Mouse (Mus musculus) liver, adult 2 months (tissue): ENCODE results near the gene Dctd. TPM values are rescaled to one million over a fixed set of nuclear protein-coding genes. Genes with fewer than 3 reads are reported as not detected.
"Not testable (repeated sequence)": the region's sequence is repeated elsewhere in the genome, so short reads cannot be mapped to it uniquely, and the experiment has no call there.

Experiments
- DNase-seq: peaks from one replicate; pipeline ENCODE4 v3.0.0-alpha.2; 2011; ENCODE audit warnings: low read depth, low spot score; ENCODE audit errors: extremely low read depth
- H3K27ac ChIP-seq: fragments of 200-500 bp; replicated peaks from 2 replicates; pipeline ENCODE4 v1.5.1; 2012; ENCODE audit warnings: low read depth, mild to moderate bottlenecking, control low read depth, inconsistent platforms, low read length; ENCODE audit not compliant: insufficient read depth
- H3K27me3 ChIP-seq: fragments of 200-500 bp; 2 replicates; pipeline ENCODE4 v1.6.1; 2012; ENCODE audit warnings: mild to moderate bottlenecking, moderate library complexity, low read length, inconsistent platforms; ENCODE audit not compliant: control insufficient read depth, insufficient read depth
- H3K36me3 ChIP-seq: fragments of 200-500 bp; 2 replicates; pipeline ENCODE4 v1.6.1; 2012; ENCODE audit warnings: low read length, inconsistent platforms; ENCODE audit not compliant: control insufficient read depth, insufficient read depth
- H3K4me1 ChIP-seq: fragments of 200-500 bp; 2 replicates; pipeline ENCODE4 v1.6.1; 2011; ENCODE audit warnings: low read length; ENCODE audit not compliant: control insufficient read depth, insufficient read depth
- H3K4me3 ChIP-seq: fragments of 200-500 bp; 2 replicates; pipeline ENCODE4 v1.5.1; 2011; ENCODE audit warnings: low read depth, mild to moderate bottlenecking, control low read depth, low read length, moderate library complexity; ENCODE audit not compliant: insufficient read depth
- H3K79me2 ChIP-seq: fragments of 200-500 bp; 2 replicates; pipeline ENCODE4 v1.6.1; 2012; ENCODE audit warnings: inconsistent platforms, mild to moderate bottlenecking, low read length, moderate library complexity; ENCODE audit not compliant: control insufficient read depth, insufficient read depth
- H3K9ac ChIP-seq: fragments of 200-500 bp; 2 replicates; pipeline ENCODE4 v1.6.1; 2012; ENCODE audit warnings: low read depth, mild to moderate bottlenecking, control low read depth, inconsistent platforms, low read length
- CTCF ChIP-seq: fragments of 200-500 bp; IDR thresholded peaks from 2 replicates; pipeline ENCODE4 v1.5.1; 2011; ENCODE audit warnings: low read depth, low read length, control low read depth
- POLR2A ChIP-seq: fragments of 200-500 bp; IDR thresholded peaks from 2 replicates; pipeline ENCODE4 v1.6.1; 2011; ENCODE audit warnings: low read length, control low read depth; ENCODE audit not compliant: insufficient read depth; ENCODE audit errors: extremely low read depth
- WGBS: fragments of 180-500 bp; shearing (Covaris S2); methylation state at CpG from one replicate; pipeline ENCODE4 v1.1.7; 2018; 5-methylcytosine and 5-hydroxymethylcytosine counted together
- polyA plus RNA-seq: library from polyadenylated mRNA; depleted of rRNA; stranded (reverse); fragments of >200 nt; gene quantifications from 2 replicates; pipeline ENCODE4 v1.2.3, GENCODE M21; 2012
- total RNA-seq: library from RNA; depleted of rRNA; stranded (reverse); fragments of >200 nt; gene quantifications from 2 replicates; pipeline ENCODE4 v1.2.3, GENCODE M21; 2014

Dctd gene
- total and polyA plus RNA-seq, 2 experiments: 0.09 to 0.35 TPM

- Histone ChIP-seq H3K27me3 (no peaks in the 10 kb centered on the region), H3K27ac (no peak overlapping the region), H3K9ac (no peak overlapping the region), H3K79me2 (no peaks in the 10 kb centered on the region), H3K36me3 (no peaks in the 10 kb centered on the region), H3K4me3 (no peak overlapping the region), H3K4me1 (no peaks in the 10 kb centered on the region)
- 86% methylated on average over 1 of the region's 1 CpGs for WGBS
- TF ChIP-seq CTCF (no peak), POLR2A (no peak)
- no peak for DNase-seq
These were observed 79.0 kb downstream of the Dctd start for GRCm38 (mm10) chr8:48177876-48178275.

GRCm38 (mm10) chr8:48178993-48179392 lies 80.1 kb downstream of the Dctd start:
- H3K9ac ChIP-seq: no peak overlapping the region
- 78% methylated on average over 4 of the region's 4 CpGs for WGBS
- H3K4me3 ChIP-seq: no peak overlapping the region
- H3K4me1 ChIP-seq: no peaks in the 10 kb centered on the region
- no peak overlapping the region for H3K27ac ChIP-seq
- H3K36me3 ChIP-seq: no peaks in the 10 kb centered on the region
- H3K27me3 ChIP-seq: no peaks in the 10 kb centered on the region
- TF ChIP-seq POLR2A (no peak), CTCF (no peak)
- no peaks in the 10 kb centered on the region for H3K79me2 ChIP-seq
- no peak for DNase-seq

GRCm38 (mm10) chr8:48180146-48180545 lies 81.3 kb downstream of the Dctd start:
- H3K27ac ChIP-seq, H3K36me3 ChIP-seq, H3K79me2 ChIP-seq, H3K4me1 ChIP-seq, H3K9ac ChIP-seq, DNase-seq, H3K27me3 ChIP-seq, H3K4me3 ChIP-seq: not testable (repeated sequence)
- 91% methylated on average over 9 of the region's 9 CpGs for WGBS

GRCm38 (mm10) chr8:48181000-48181399 lies 82.1 kb downstream of the Dctd start:
- Histone ChIP-seq H3K4me1 (no peaks in the 10 kb centered on the region), H3K27ac (no peak overlapping the region), H3K9ac (no peak overlapping the region), H3K27me3 (no peaks in the 10 kb centered on the region), H3K36me3 (no peaks in the 10 kb centered on the region), H3K79me2 (no peaks in the 10 kb centered on the region), H3K4me3 (no peak overlapping the region)
- no peak for TF ChIP-seq CTCF
- DNase-seq: no peak
- 94% methylated on average over 3 of the region's 3 CpGs for WGBS

- TF ChIP-seq CTCF (no peak), POLR2A (no peak)
- Histone ChIP-seq H3K27me3 (no peaks in the 10 kb centered on the region), H3K79me2 (no peaks in the 10 kb centered on the region), H3K27ac (no peak overlapping the region), H3K4me3 (no peak overlapping the region), H3K9ac (no peak overlapping the region), H3K36me3 (no peaks in the 10 kb centered on the region), H3K4me1 (no peaks in the 10 kb centered on the region)
- DNase-seq: no peak
- WGBS: 86% methylated on average over 7 of the region's 7 CpGs
These were observed 84.9 kb downstream of the Dctd start for GRCm38 (mm10) chr8:48183758-48184157.

GRCm38 (mm10) chr8:48188586-48188985 lies 89.7 kb downstream of the Dctd start:
- H3K9ac ChIP-seq: no peak overlapping the region
- H3K27me3 ChIP-seq: no peaks in the 10 kb centered on the region
- no peak overlapping the region for H3K27ac ChIP-seq
- TF ChIP-seq POLR2A (no peak), CTCF (no peak)
- H3K36me3 ChIP-seq: no peaks in the 10 kb centered on the region
- 97% methylated on average over 12 of the region's 12 CpGs for WGBS
- no peak for DNase-seq
- no peaks in the 10 kb centered on the region for H3K79me2 ChIP-seq
- no peaks in the 10 kb centered on the region for H3K4me1 ChIP-seq
- no peak overlapping the region for H3K4me3 ChIP-seq

GRCm38 (mm10) chr8:48195971-48196370 lies 97.1 kb downstream of the Dctd start:
- WGBS: 94% methylated on average over 9 of the region's 9 CpGs
- Histone ChIP-seq H3K27ac (no peak overlapping the region), H3K27me3 (no peaks in the 10 kb centered on the region), H3K79me2 (no peaks in the 10 kb centered on the region), H3K4me1 (no peaks in the 10 kb centered on the region), H3K9ac (no peak overlapping the region), H3K36me3 (no peaks in the 10 kb centered on the region), H3K4me3 (no peak overlapping the region)
- DNase-seq: no peak
- no peak for TF ChIP-seq POLR2A
- no peak for TF ChIP-seq CTCF
